Mouse (Mus musculus) mouse embryonic stem cell (cell line): ENCODE measurements around the gene Creb3l1.

ENCODE experiments used
- in situ Hi-C, 2 experiments: fragments of 300-500 bp; cut with MboI; formaldehyde crosslinking; loops; 1 replicate in 1 of 2; 3 replicates in 1 of 2; pipeline ENCODE4 v1.14.3; 2019 to 2020; ENCODE audit warnings: low sequenced_read_pairs in 2 of 2, low pct_unique_long_range_greater_than_20kb in 1 of 2, mixed read lengths in 1 of 2; ENCODE audit not compliant: unreplicated experiment in 1 of 2

The Creb3l1 gene

GRCm38 (mm10) chr2:91957096-91957495 lies 67.2 kb downstream of the Creb3l1 start:
- in situ Hi-C loops = no loop called here

GRCm38 (mm10) chr2:91955875-91956274 lies 68.4 kb downstream of the Creb3l1 start:
- in situ Hi-C loops = no loop called here

- in situ Hi-C loops = no loop called here
These were observed 69.1 kb downstream of the Creb3l1 start for GRCm38 (mm10) chr2:91955121-91955591.

- in situ Hi-C loops = no loop called here
These were observed 70.5 kb downstream of the Creb3l1 start for GRCm38 (mm10) chr2:91953825-91954224.

GRCm38 (mm10) chr2:91950275-91951085 lies 73.8 kb downstream of the Creb3l1 start:
- in situ Hi-C loops = no loop called here

GRCm38 (mm10) chr2:91949411-91950274 lies 74.7 kb downstream of the Creb3l1 start:
- in situ Hi-C loops = no loop called here

- in situ Hi-C loops = no loop called here
These were observed 75.5 kb downstream of the Creb3l1 start for GRCm38 (mm10) chr2:91948792-91949241.

- in situ Hi-C loops = no loop called here
These were observed 76.2 kb downstream of the Creb3l1 start for GRCm38 (mm10) chr2:91948151-91948509.

GRCm38 (mm10) chr2:91947397-91948150 lies 76.7 kb downstream of the Creb3l1 start:
- in situ Hi-C loops = no loop called here

GRCm38 (mm10) chr2:91946836-91947235 lies 77.5 kb downstream of the Creb3l1 start:
- in situ Hi-C loops = no loop called here

GRCm38 (mm10) chr2:91945483-91945882 lies 78.8 kb downstream of the Creb3l1 start, which contains the start of gene Gm9821:
TSS of gene Gm9821 (plus strand) at chr2:91945703.
- in situ Hi-C loops = no loop called here

GRCm38 (mm10) chr2:91944170-91944950 lies 79.9 kb downstream of the Creb3l1 start:
- in situ Hi-C loops = no loop called here

GRCm38 (mm10) chr2:91942356-91942755 lies 81.9 kb downstream of the Creb3l1 start:
- in situ Hi-C loops = no loop called here

GRCm38 (mm10) chr2:91939303-91939935 lies 84.9 kb downstream of the Creb3l1 start:
- in situ Hi-C loops = no loop called here

- in situ Hi-C loops = no loop called here
These were observed 88.1 kb downstream of the Creb3l1 start for GRCm38 (mm10) chr2:91936154-91936553.

- in situ Hi-C loops = loop anchor here in 1 of 2 experiments (5.0 kb wide), 1 partner anchor 37 kb away; no protein-coding TSS in a partner anchor
These were observed 89.3 kb downstream of the Creb3l1 start for GRCm38 (mm10) chr2:91934826-91935525.

- in situ Hi-C loops = loop anchor here in 1 of 2 experiments (5.0 kb wide), 1 partner anchor 38 kb away; no protein-coding TSS in a partner anchor
These were observed 90.3 kb downstream of the Creb3l1 start for GRCm38 (mm10) chr2:91934016-91934415.
